Mouse (Mus musculus) kidney, embryonic 15.5 days (tissue): ENCODE data around the gene Slc28a2. TPM values are rescaled to one million over a fixed set of nuclear protein-coding genes. Genes with fewer than 3 reads are reported as not detected.
"Not testable (repeated sequence)": the region's sequence is repeated elsewhere in the genome, so short reads cannot be mapped to it uniquely, and the experiment has no call there.

Experiments used
- ATAC-seq: fragments of 200-750 bp; cut with Nextera tagmentation; replicated peaks from 2 replicates; pipeline ENCODE4 v1.8.0; 2017; ENCODE audit warnings: moderate TSS enrichment; ENCODE audit not compliant: low FRiP score
- H3K27ac ChIP-seq: fragments of 300-500 bp; sonication (generic); 2 replicates; pipeline ENCODE4 v1.5.1; 2015; ENCODE audit warnings: mild to moderate bottlenecking, inconsistent platforms
- H3K27me3 ChIP-seq: fragments of 300-500 bp; sonication (generic); 2 replicates; pipeline ENCODE4 v1.6.1; 2015; ENCODE audit warnings: inconsistent platforms
- H3K36me3 ChIP-seq: fragments of 300-500 bp; sonication (generic); 2 replicates; pipeline ENCODE4 v1.6.1; 2015; ENCODE audit warnings: inconsistent platforms
- H3K4me1 ChIP-seq: fragments of 300-500 bp; sonication (generic); 2 replicates; pipeline ENCODE4 v1.6.1; 2015; ENCODE audit warnings: inconsistent platforms
- H3K4me2 ChIP-seq: fragments of 300-500 bp; sonication (generic); 2 replicates; pipeline ENCODE4 v1.6.1; 2015; ENCODE audit warnings: moderate library complexity, mild to moderate bottlenecking, inconsistent platforms
- H3K4me3 ChIP-seq: fragments of 300-500 bp; sonication (generic); replicated peaks from 2 replicates; pipeline ENCODE4 v1.5.1; 2015; ENCODE audit warnings: mild to moderate bottlenecking, inconsistent platforms
- H3K9ac ChIP-seq: fragments of 300-500 bp; sonication (generic); 2 replicates; pipeline ENCODE4 v1.6.1; 2015; ENCODE audit warnings: mild to moderate bottlenecking, inconsistent platforms
- H3K9me3 ChIP-seq: fragments of 300-500 bp; sonication (generic); replicated peaks from 2 replicates; pipeline ENCODE4 v1.6.1; 2016; ENCODE audit warnings: inconsistent platforms
- WGBS: fragments of 180-500 bp; shearing (Covaris S2); methylation state at CpG from one replicate; pipeline ENCODE4 v1.1.7; 2015; ENCODE audit warnings: mixed read lengths; 5-methylcytosine and 5-hydroxymethylcytosine counted together
- polyA plus RNA-seq: library from polyadenylated mRNA; unstranded; fragments of >200 nt; fragmentation: Nextera tagmentation; extraction: Ambion mirVana; gene quantifications from 2 replicates; pipeline ENCODE4 v1.2.1, GENCODE M21; 2015

Gene Slc28a2
- 0.54 and 0.82 TPM in 2 replicates for polyA plus RNA-seq

GRCm38 (mm10) chr2:122426200-122426599 is at the start of gene Slc28a2:
TSS of gene Slc28a2 (plus strand) at chr2:122426477.
- not testable (repeated sequence) for ATAC-seq, H3K27ac ChIP-seq, H3K27me3 ChIP-seq, H3K9ac ChIP-seq, H3K9me3 ChIP-seq, H3K36me3 ChIP-seq, H3K4me3 ChIP-seq, H3K4me1 ChIP-seq, H3K4me2 ChIP-seq
- WGBS, result 29% methylated on average over 2 of the region's 3 CpGs

- Histone ChIP-seq H3K4me2 (peak overlapping the region; percentile 65), H3K9ac (peak overlapping the region; percentile 72), H3K36me3 (no peaks in the 10 kb centered on the region), H3K27ac (peak overlapping the region; percentile 94), H3K4me3 (peak overlapping the region; percentile 63), H3K9me3 (no peaks in the 10 kb centered on the region), H3K4me1 (peaks cover 18% of the 10 kb centered on the region), H3K27me3 (peaks cover 6% of the 10 kb centered on the region; the same call in 1 of the 2 replicates)
- WGBS, result under 1% methylated on average over 28 of the region's 28 CpGs
- peak; percentile 91 for ATAC-seq
Observed at GRCm38 (mm10) chr2:122377215-122377674, 49.0 kb upstream of the Slc28a2 start.

GRCm38 (mm10) chr2:122377751-122378246 is 48.5 kb upstream of the Slc28a2 start:
- H3K4me2 ChIP-seq, result peak overlapping the region; percentile 65
- H3K9ac ChIP-seq, result peak overlapping the region; percentile 72
- peak overlapping the region; percentile 63 for H3K4me3 ChIP-seq
- H3K36me3 ChIP-seq, result no peaks in the 10 kb centered on the region
- WGBS, result under 1% methylated on average over 26 of the region's 26 CpGs
- ATAC-seq, result peak; percentile 86
- H3K27ac ChIP-seq, result peak overlapping the region; percentile 94
- no peaks in the 10 kb centered on the region for H3K9me3 ChIP-seq
- H3K27me3 ChIP-seq, result peaks cover 3% of the 10 kb centered on the region; the same call in 1 of the 2 replicates
- H3K4me1 ChIP-seq, result peaks cover 18% of the 10 kb centered on the region

- peak overlapping the region; percentile 94 for H3K27ac ChIP-seq
- WGBS, result 15% methylated on average over 8 of the region's 8 CpGs
Observed at GRCm38 (mm10) chr2:122378421-122379291, 47.6 kb upstream of the Slc28a2 start.

GRCm38 (mm10) chr2:122379292-122379650 is 47.0 kb upstream of the Slc28a2 start:
- Histone ChIP-seq H3K27me3 (peaks cover 3% of the 10 kb centered on the region; the same call in 1 of the 2 replicates), H3K27ac (no peak overlapping the region), H3K9me3 (no peaks in the 10 kb centered on the region), H3K36me3 (no peaks in the 10 kb centered on the region), H3K4me3 (no peak overlapping the region), H3K9ac (no peak overlapping the region), H3K4me1 (peaks cover 18% of the 10 kb centered on the region), H3K4me2 (no peak overlapping the region)
- WGBS, result 37% methylated on average over 2 of the region's 2 CpGs
- ATAC-seq, result no peak

More at GRCm38 (mm10) chr2:122378421-122379291, 47.6 kb upstream of the Slc28a2 start:
- Histone ChIP-seq H3K9ac (no peak overlapping the region), H3K4me3 (peak overlapping the region; percentile 63), H3K27me3 (peaks cover 3% of the 10 kb centered on the region; the same call in 1 of the 2 replicates), H3K36me3 (no peaks in the 10 kb centered on the region), H3K4me1 (peaks cover 18% of the 10 kb centered on the region), H3K4me2 (peak overlapping the region; percentile 65), H3K9me3 (no peaks in the 10 kb centered on the region)
- no peak for ATAC-seq

GRCm38 (mm10) chr2:122380768-122381311 is 45.4 kb upstream of the Slc28a2 start:
- Histone ChIP-seq H3K4me1 (peaks cover 15% of the 10 kb centered on the region), H3K27ac (no peak overlapping the region), H3K36me3 (no peaks in the 10 kb centered on the region), H3K27me3 (peaks cover 3% of the 10 kb centered on the region; the same call in 1 of the 2 replicates), H3K9me3 (no peaks in the 10 kb centered on the region), H3K9ac (0 out of 2 replicates have a peak overlapping the region, but pooled peaks have one; percentile 14), H3K4me3 (peak overlapping the region; percentile 38), H3K4me2 (peak overlapping the region; percentile 58)
- no peak for ATAC-seq
- WGBS, result 8% methylated on average over 11 of the region's 11 CpGs

- 70% methylated on average over 16 of the region's 16 CpGs for WGBS
- peak overlapping the region; percentile 58; the same call in 1 of the 2 replicates for H3K4me2 ChIP-seq
- no peak overlapping the region for H3K4me3 ChIP-seq
- ATAC-seq, result no peak
- H3K27ac ChIP-seq, result no peak overlapping the region
- no peaks in the 10 kb centered on the region for H3K36me3 ChIP-seq
- peaks cover 3% of the 10 kb centered on the region; the same call in 1 of the 2 replicates for H3K27me3 ChIP-seq
- H3K9me3 ChIP-seq, result no peaks in the 10 kb centered on the region
- no peak overlapping the region for H3K9ac ChIP-seq
- peaks cover 12% of the 10 kb centered on the region for H3K4me1 ChIP-seq
Observed at GRCm38 (mm10) chr2:122381329-122382103, 44.8 kb upstream of the Slc28a2 start.

GRCm38 (mm10) chr2:122382121-122382520 is 44.2 kb upstream of the Slc28a2 start:
- H3K9me3 ChIP-seq, result no peaks in the 10 kb centered on the region
- H3K4me3 ChIP-seq, result no peak overlapping the region
- ATAC-seq, result no peak
- H3K27ac ChIP-seq, result no peak overlapping the region
- 61% methylated on average over 6 of the region's 6 CpGs for WGBS
- H3K4me1 ChIP-seq, result peaks cover 12% of the 10 kb centered on the region
- peaks cover 3% of the 10 kb centered on the region; the same call in 1 of the 2 replicates for H3K27me3 ChIP-seq
- no peak overlapping the region for H3K4me2 ChIP-seq
- no peak overlapping the region for H3K9ac ChIP-seq
- no peaks in the 10 kb centered on the region for H3K36me3 ChIP-seq

GRCm38 (mm10) chr2:122385095-122385494 is 41.2 kb upstream of the Slc28a2 start:
- no peak overlapping the region for H3K4me3 ChIP-seq
- no peak for ATAC-seq
- H3K9me3 ChIP-seq, result no peaks in the 10 kb centered on the region
- H3K27me3 ChIP-seq, result no peaks in the 10 kb centered on the region
- H3K27ac ChIP-seq, result no peak overlapping the region
- peaks cover 5% of the 10 kb centered on the region; the same call in 1 of the 2 replicates for H3K4me1 ChIP-seq
- no peak overlapping the region for H3K9ac ChIP-seq
- 44% methylated on average over 3 of the region's 3 CpGs for WGBS
- no peaks in the 10 kb centered on the region for H3K36me3 ChIP-seq
- H3K4me2 ChIP-seq, result no peak overlapping the region

GRCm38 (mm10) chr2:122387135-122387534 is 39.1 kb upstream of the Slc28a2 start:
- H3K4me1 ChIP-seq, result not testable (repeated sequence)
- 93% methylated on average over 3 of the region's 3 CpGs for WGBS

GRCm38 (mm10) chr2:122396150-122396549 is 30.1 kb upstream of the Slc28a2 start:
- H3K27me3 ChIP-seq, result no peaks in the 10 kb centered on the region
- no peak overlapping the region for H3K9ac ChIP-seq
- no peaks in the 10 kb centered on the region for H3K4me1 ChIP-seq
- H3K4me2 ChIP-seq, result no peak overlapping the region
- no peak for ATAC-seq
- 95% methylated on average over 1 of the region's 1 CpGs for WGBS
- H3K4me3 ChIP-seq, result no peak overlapping the region
- H3K9me3 ChIP-seq, result no peaks in the 10 kb centered on the region
- H3K36me3 ChIP-seq, result no peaks in the 10 kb centered on the region
- H3K27ac ChIP-seq, result no peak overlapping the region

More at GRCm38 (mm10) chr2:122387135-122387534, 39.1 kb upstream of the Slc28a2 start:
- H3K9me3 ChIP-seq, ATAC-seq, H3K36me3 ChIP-seq, H3K9ac ChIP-seq, H3K27ac ChIP-seq, H3K27me3 ChIP-seq, H3K4me3 ChIP-seq, H3K4me2 ChIP-seq: not testable (repeated sequence)
